Mouse (Mus musculus): ENCODE measurements around the gene Gata1. TPM values are rescaled to one million over a fixed set of nuclear protein-coding genes. Genes with fewer than 3 reads are reported as not detected.
"Not testable (repeated sequence)": the region's sequence is repeated elsewhere in the genome, so short reads cannot be mapped to it uniquely, and the experiment has no call there.

Gata1 gene
- not detected for polyA plus RNA-seq (2021)

DNA sequence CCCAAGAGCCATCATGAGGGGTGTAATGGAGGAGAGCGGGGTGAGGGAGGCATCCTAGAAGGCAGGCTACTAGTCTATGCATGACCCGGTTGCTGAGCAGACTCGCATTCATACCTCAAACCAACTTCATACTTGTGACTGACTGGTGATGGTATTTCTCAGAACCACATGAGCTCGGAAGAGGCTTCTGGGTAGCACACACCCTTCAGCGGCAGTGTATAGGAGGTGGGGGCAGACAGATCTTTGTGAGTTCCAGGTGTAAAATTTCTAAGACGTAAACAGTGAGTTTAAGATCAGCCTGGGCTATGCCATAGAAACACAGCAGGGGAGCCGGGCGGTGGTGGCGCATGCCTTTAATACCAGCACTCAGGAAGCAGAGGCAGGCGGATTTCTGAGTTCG, at the start of gene Gata1:
Gata1 (minus strand) TSS at position 180 of the 400 bp plus-strand sequence.
- DNase-seq (ENCODE audit: low read depth, low spot score) (no peak), ATAC-seq (no peak)
- ChIA-PET POLR2A (no interaction called here), CTCF (no interaction called here)
- H3K27me3 ChIP-seq: peaks cover 5% of the 10 kb centered on the region
- no peak for TF ChIP-seq CTCF (IDR thresholded peaks at IDR 0.05)
- in situ Hi-C loops (cut with MboI; ENCODE audit: low pct_unique_long_range_greater_than_20kb): no loop called here

GRCm38 (mm10) chrX:8026811-8027210, 48.9 kb upstream of the Gata1 start:
- ATAC-seq: no peak
- no peak for DNase-seq (ENCODE audit: low read depth, low spot score)
- POLR2A ChIA-PET: no interaction called here
- no peak for TF ChIP-seq CTCF (IDR thresholded peaks at IDR 0.05)
- CTCF ChIA-PET: interaction anchor here (1.0 kb wide), 1 partner anchor 112 kb away, joined by 3 read pairs; no protein-coding TSS in a partner anchor
- in situ Hi-C loops (cut with MboI; ENCODE audit: low pct_unique_long_range_greater_than_20kb): loop anchor here (10.0 kb wide), 1 partner anchor 78 kb away; no protein-coding TSS in a partner anchor
- H3K27me3 ChIP-seq: no peaks in the 10 kb centered on the region

- ATAC-seq: no peak
- in situ Hi-C loops (cut with MboI; ENCODE audit: low pct_unique_long_range_greater_than_20kb): loop anchor here (10.0 kb wide), 1 partner anchor 80 kb away; no protein-coding TSS in a partner anchor
- no peaks in the 10 kb centered on the region for H3K27me3 ChIP-seq
- no peak for TF ChIP-seq CTCF (IDR thresholded peaks at IDR 0.05)
- ChIA-PET POLR2A (no interaction called here), CTCF (no interaction called here)
- no peak for DNase-seq (ENCODE audit: low read depth, low spot score)
Measured at GRCm38 (mm10) chrX:8024795-8025194, 46.9 kb upstream of the Gata1 start.

DNA sequence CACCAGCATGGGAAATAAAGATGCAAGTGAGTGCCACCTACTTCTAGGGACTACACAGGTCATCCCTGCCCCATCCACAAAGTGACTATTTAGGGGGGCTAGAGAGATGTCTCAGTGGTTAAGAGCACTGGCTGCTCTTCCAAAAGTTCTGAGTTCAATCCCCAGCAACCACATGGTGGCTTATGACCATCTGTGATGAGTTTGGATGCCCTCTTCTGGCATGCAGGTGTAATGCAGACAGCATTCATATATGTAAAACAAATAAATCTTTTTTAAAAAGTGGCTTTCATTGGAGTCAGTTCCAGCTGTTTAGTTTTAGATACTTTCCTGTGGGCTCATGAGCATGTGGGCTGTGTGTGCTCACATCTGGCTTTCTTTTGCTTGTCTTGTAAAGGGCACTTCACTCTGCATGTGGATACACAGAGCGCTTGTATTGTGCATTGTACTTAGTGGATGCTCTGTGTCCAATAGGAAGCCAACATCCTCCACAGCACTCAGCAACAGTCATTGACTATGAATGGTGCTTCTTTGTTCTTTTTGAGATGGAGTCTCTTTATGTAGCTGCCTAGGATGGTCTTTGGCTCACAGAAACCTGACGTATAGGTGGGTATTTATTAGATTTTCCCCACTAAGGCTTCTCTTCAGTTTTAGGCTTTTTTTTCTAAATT, 42.4 kb upstream of the Gata1 start:
- ATAC-seq (no peak), DNase-seq (ENCODE audit: low read depth, low spot score) (no peak)
- TF ChIP-seq CTCF (IDR thresholded peaks at IDR 0.05): peak; percentile 72
- peaks cover 10% of the 10 kb centered on the region for H3K27me3 ChIP-seq
- ChIA-PET POLR2A (no interaction called here), CTCF (interaction anchor here (1.2 to 5.7 kb wide), 5 partner anchors 8 to 108 kb away, joined by 3 to 60 read pairs (median 3); no protein-coding TSS in a partner anchor)
- in situ Hi-C loops (cut with MboI; ENCODE audit: low pct_unique_long_range_greater_than_20kb): loop anchor here (10.0 kb wide), 1 partner anchor 85 kb away; no protein-coding TSS in a partner anchor

DNA sequence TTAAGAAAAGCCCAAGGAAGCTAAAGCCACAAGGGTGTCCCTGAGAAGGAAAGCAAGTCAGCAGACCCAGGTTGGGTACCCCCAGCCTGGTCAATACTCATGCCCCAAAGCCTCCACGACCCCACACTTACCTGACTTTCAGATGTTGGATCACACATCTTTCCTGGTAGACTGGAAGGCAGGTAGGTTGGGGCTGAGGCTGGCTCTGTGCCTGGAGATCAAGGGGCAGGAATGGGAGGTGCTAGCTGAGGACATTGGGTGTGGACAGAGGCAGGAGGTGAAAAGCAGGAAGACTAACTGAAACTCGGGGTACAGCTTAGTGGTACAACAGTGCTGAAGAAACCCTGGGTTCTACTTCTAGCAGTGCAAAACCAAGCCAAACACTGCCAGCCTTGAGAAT, 40.4 kb upstream of the Gata1 start, which contains the start of gene Glod5:
Glod5 (minus strand) TSS at position 207 of the 400 bp plus-strand sequence.
- DNase-seq (ENCODE audit: low read depth, low spot score) (no peak), ATAC-seq (no peak)
- peaks cover 13% of the 10 kb centered on the region for H3K27me3 ChIP-seq
- TF ChIP-seq CTCF (IDR thresholded peaks at IDR 0.05): no peak
- in situ Hi-C loops (cut with MboI; ENCODE audit: low pct_unique_long_range_greater_than_20kb): loop anchor here (5.0 kb wide), 1 partner anchor 106 kb away; no protein-coding TSS in a partner anchor
- CTCF ChIA-PET: interaction anchor here (1.0 to 5.7 kb wide), 5 partner anchors 10 to 106 kb away, joined by 3 to 60 read pairs (median 5); no protein-coding TSS in a partner anchor
- POLR2A ChIA-PET: no interaction called here

GRCm38 (mm10) chrX:8017142-8017541, 39.3 kb upstream of the Gata1 start:
- H3K27me3 ChIP-seq: peaks cover 13% of the 10 kb centered on the region
- CTCF ChIA-PET: interaction anchor here (0.8 to 5.7 kb wide), 6 partner anchors 11 to 105 kb away, joined by 3 to 60 read pairs (median 3); no protein-coding TSS in a partner anchor
- POLR2A ChIA-PET: no interaction called here
- ATAC-seq: no peak
- no peak for DNase-seq (ENCODE audit: low read depth, low spot score)
- peak; percentile 91 for TF ChIP-seq CTCF (IDR thresholded peaks at IDR 0.05)
- in situ Hi-C loops (cut with MboI; ENCODE audit: low pct_unique_long_range_greater_than_20kb): loop anchor here (5.0 kb wide), 1 partner anchor 105 kb away; no protein-coding TSS in a partner anchor

GRCm38 (mm10) chrX:8015675-8016074, 37.8 kb upstream of the Gata1 start:
- ATAC-seq; DNase-seq (ENCODE audit: low read depth, low spot score); POLR2A ChIA-PET: not testable (repeated sequence)
- CTCF ChIA-PET: interaction anchor here (0.6 to 5.7 kb wide), 3 partner anchors 9 to 126 kb away, joined by 3 to 60 read pairs (median 3); no protein-coding TSS in a partner anchor
- in situ Hi-C loops (cut with MboI; ENCODE audit: low pct_unique_long_range_greater_than_20kb): loop anchor here (5.0 kb wide), 1 partner anchor 103 kb away; no protein-coding TSS in a partner anchor
- peaks cover 13% of the 10 kb centered on the region for H3K27me3 ChIP-seq
- peak; percentile 36 for TF ChIP-seq CTCF (IDR thresholded peaks at IDR 0.05)

DNA sequence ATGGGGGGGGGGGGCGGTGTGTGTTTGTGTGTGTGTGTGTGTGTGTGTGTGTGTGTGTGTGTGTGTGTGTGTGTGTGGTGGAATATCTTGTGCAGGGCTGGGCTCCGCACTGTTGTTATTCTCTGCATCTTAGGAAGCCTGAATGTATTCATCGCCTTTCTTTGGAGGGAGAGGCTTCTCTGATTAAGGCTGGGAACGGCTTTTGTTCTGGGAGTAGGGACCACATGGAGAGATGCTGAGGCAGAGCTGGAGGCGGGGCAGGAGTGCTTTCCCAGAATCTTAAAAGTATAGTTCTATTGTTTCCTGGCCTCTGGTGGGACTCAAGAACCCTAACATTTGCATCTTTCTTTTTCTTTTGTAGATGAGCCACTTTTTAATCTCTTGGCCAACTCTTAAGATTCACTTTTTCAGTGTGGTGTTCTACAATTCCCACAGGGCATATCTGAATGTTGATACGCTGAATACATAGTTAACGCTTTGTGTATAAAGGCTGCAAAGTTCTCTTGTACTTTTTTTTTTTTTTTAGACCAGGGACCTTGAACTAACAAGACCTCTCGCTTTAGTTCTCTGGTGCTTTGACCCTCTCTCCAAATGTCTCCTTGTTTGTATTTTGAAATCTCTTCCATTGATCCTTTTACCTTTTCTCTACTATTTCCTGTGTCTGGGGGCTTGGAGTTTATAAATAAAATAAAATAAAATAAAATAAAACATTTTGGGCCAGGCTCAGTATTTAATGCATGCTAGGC, 35.9 kb upstream of the Gata1 start:
- H3K27me3 ChIP-seq: peaks cover 12% of the 10 kb centered on the region
- DNase-seq (ENCODE audit: low read depth, low spot score) (no peak), ATAC-seq (no peak)
- in situ Hi-C loops (cut with MboI; ENCODE audit: low pct_unique_long_range_greater_than_20kb): no loop called here
- TF ChIP-seq CTCF (IDR thresholded peaks at IDR 0.05): no peak
- CTCF ChIA-PET: interaction anchor here (1.9 kb wide), 1 partner anchor 11 kb away, joined by 5 read pairs; no protein-coding TSS in a partner anchor
- POLR2A ChIA-PET: interaction anchor here (0.6 kb wide), 1 partner anchor 74 kb away, joined by 4 read pairs; no protein-coding TSS in a partner anchor

GRCm38 (mm10) chrX:8013157-8013556, 35.3 kb upstream of the Gata1 start:
- in situ Hi-C loops (cut with MboI; ENCODE audit: low pct_unique_long_range_greater_than_20kb): no loop called here
- CTCF ChIA-PET: interaction anchor here (1.3 to 1.9 kb wide), 3 partner anchors 8 to 57 kb away, joined by 3 to 5 read pairs (median 4); no protein-coding TSS in a partner anchor
- no peak for TF ChIP-seq CTCF (IDR thresholded peaks at IDR 0.05)
- ATAC-seq (no peak), DNase-seq (ENCODE audit: low read depth, low spot score) (no peak)
- H3K27me3 ChIP-seq: peaks cover 11% of the 10 kb centered on the region
- POLR2A ChIA-PET: interaction anchor here (0.6 kb wide), 1 partner anchor 74 kb away, joined by 4 read pairs; no protein-coding TSS in a partner anchor

GRCm38 (mm10) chrX:8009356-8009755, 31.5 kb upstream of the Gata1 start:
- POLR2A ChIA-PET; ATAC-seq; H3K27me3 ChIP-seq; DNase-seq (ENCODE audit: low read depth, low spot score); in situ Hi-C loops (cut with MboI; ENCODE audit: low pct_unique_long_range_greater_than_20kb): not testable (repeated sequence)
- peak; percentile 42 for TF ChIP-seq CTCF (IDR thresholded peaks at IDR 0.05)
- CTCF ChIA-PET: interaction anchor here (0.9 kb wide), 1 partner anchor 95 kb away, joined by 3 read pairs; no protein-coding TSS in a partner anchor

All from Patski (cell line).